Mouse (Mus musculus): Measurements from ENCODE around the gene Ces1e.

- no peak for TF ChIP-seq POLR2A (IDR thresholded peaks at IDR 0.05; ENCODE audit: low read depth, low read length)
- TF ChIP-seq CTCF (IDR thresholded peaks at IDR 0.05; ENCODE audit: extremely low read depth, insufficient read depth, insufficient read length, insufficient replicate concordance), result no peak
Observed at GRCm38 (mm10) chr8:93246057-93246456, 16.6 kb upstream of the Ces1e start.
